Mouse (Mus musculus) liver (tissue): ENCODE measurements at regions not wholly inside any gene's neighbourhood (a gene's known extent, or its start where the extent isn't known, plus 50 kb on each side); places are given as distances from the start of the nearest gene placed in this dataset.

Experiments used
- DNase-seq: peaks from one replicate; pipeline ENCODE4 v3.0.0-alpha.2; 2020; ENCODE audit warnings: mixed read lengths

GRCm38 (mm10) chr5:133806891-133807290 is 292.6 kb upstream of the Castor2 start:
- DNase-seq = no peak

GRCm38 (mm10) chr5:133802001-133802400 is 297.5 kb upstream of the Castor2 start:
- no peak for DNase-seq

- no peak for DNase-seq
These were observed 303.9 kb upstream of the Castor2 start for GRCm38 (mm10) chr5:133795638-133796037.

- DNase-seq = no peak
These were observed 308.8 kb upstream of the Castor2 start for GRCm38 (mm10) chr5:133790726-133791125.

- no peak for DNase-seq
These were observed 311.5 kb upstream of the Castor2 start for GRCm38 (mm10) chr5:133788006-133788405.

- DNase-seq = no peak
These were observed 312.0 kb upstream of the Castor2 start for GRCm38 (mm10) chr5:133787491-133787890.

- DNase-seq = no peak
These were observed 322.9 kb upstream of the Castor2 start for GRCm38 (mm10) chr5:133776591-133776990.

- no peak for DNase-seq
These were observed 325.4 kb upstream of the Castor2 start for GRCm38 (mm10) chr5:133774116-133774515.

- no peak for DNase-seq
These were observed 330.7 kb upstream of the Castor2 start for GRCm38 (mm10) chr5:133768856-133769255.

- DNase-seq = no peak
These were observed 341.7 kb upstream of the Castor2 start for GRCm38 (mm10) chr5:133757817-133758216.

GRCm38 (mm10) chr5:133754180-133754579 is 345.3 kb upstream of the Castor2 start:
- no peak for DNase-seq

GRCm38 (mm10) chr5:133753461-133754160 is 345.9 kb upstream of the Castor2 start:
- no peak for DNase-seq

- DNase-seq = no peak
These were observed 352.6 kb upstream of the Castor2 start for GRCm38 (mm10) chr5:133746960-133747359.

- DNase-seq = no peak
These were observed 353.1 kb upstream of the Castor2 start for GRCm38 (mm10) chr5:133746411-133746810.

- no peak for DNase-seq
These were observed 355.4 kb upstream of the Castor2 start for GRCm38 (mm10) chr5:133744136-133744535.

GRCm38 (mm10) chr5:133743606-133744005 is 355.9 kb upstream of the Castor2 start:
- no peak for DNase-seq

GRCm38 (mm10) chr5:133731871-133732270 is 367.6 kb upstream of the Castor2 start:
- DNase-seq = no peak

GRCm38 (mm10) chr5:133718187-133719078 is 381.1 kb upstream of the Castor2 start:
- no peak for DNase-seq

GRCm38 (mm10) chr5:133715830-133716229 is 383.7 kb upstream of the Castor2 start:
- no peak for DNase-seq

GRCm38 (mm10) chr5:133712652-133713051 is 386.9 kb upstream of the Castor2 start:
- DNase-seq = no peak

GRCm38 (mm10) chr5:133708881-133709280 is 390.6 kb upstream of the Castor2 start:
- DNase-seq = no peak

- no peak for DNase-seq
These were observed 413.3 kb upstream of the Castor2 start for GRCm38 (mm10) chr5:133686206-133686605.

GRCm38 (mm10) chr5:133683021-133683420 is 416.5 kb upstream of the Castor2 start:
- DNase-seq = no peak
